Mouse (Mus musculus): ENCODE data around the gene Nr1h3. TPM values are rescaled to one million over a fixed set of nuclear protein-coding genes. Genes with fewer than 3 reads are reported as not detected.

Nr1h3 gene
- polyA plus RNA-seq, 2 experiments from 2014 or later: 1.4 to 1.8 TPM

GRCm38 (mm10) chr2:91139311-91139710 lies 63.3 kb downstream of the Nr1h3 start:
- ATAC-seq: no peak

DNA sequence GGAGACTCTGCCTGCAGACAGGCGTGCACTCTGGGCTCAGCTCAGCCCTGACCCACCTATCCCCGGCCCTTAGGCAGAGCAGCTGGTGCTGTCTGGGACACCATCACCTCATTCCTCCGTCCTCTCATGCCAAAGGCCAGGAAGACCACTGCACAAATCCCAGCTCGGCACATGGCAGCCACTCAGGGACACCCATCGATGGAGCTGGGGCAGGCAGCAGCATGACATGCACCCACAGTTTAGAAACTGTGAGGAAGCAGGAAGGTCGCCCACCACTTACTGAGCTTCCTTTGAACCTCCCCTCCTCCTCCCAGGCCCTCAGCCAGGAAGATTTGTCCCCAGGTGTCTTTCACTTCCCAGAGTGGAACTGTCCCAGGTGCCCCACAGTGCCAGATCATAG lies 65.2 kb downstream of the Nr1h3 start:
- ATAC-seq: no peak

- ATAC-seq: no peak
Measured at GRCm38 (mm10) chr2:91136513-91137412, 65.9 kb downstream of the Nr1h3 start.

Other genes with a start within 250 kb of the Nr1h3 start
- gene Rapsn, start 167.2 kb downstream of the Nr1h3 start, polyA plus RNA-seq (2017; shearing (Covaris generic)): 1 to 10 TPM; 5.4 to 7.7 TPM
- 100 to 1,000 TPM; 198 to 201 TPM for gene Psmc3, start 148.8 kb downstream of the Nr1h3 start, polyA plus RNA-seq (2017; shearing (Covaris generic))
- gene Slc39a13, start 132.4 kb downstream of the Nr1h3 start, polyA plus RNA-seq (2017; shearing (Covaris generic)): 10 to 100 TPM; 33.1 to 55.2 TPM
- under 1 TPM in 1 of 2 experiments, not detected in 1; 0.49 TPM for gene Spi1, start 120.4 kb downstream of the Nr1h3 start, polyA plus RNA-seq (2017; shearing (Covaris generic))
- gene Mybpc3, start 84.7 kb downstream of the Nr1h3 start, polyA plus RNA-seq (2017; shearing (Covaris generic)): not detected
- 10 to 100 TPM; 58.7 to 84.7 TPM for gene Madd, start 19.0 kb downstream of the Nr1h3 start, polyA plus RNA-seq (2017; shearing (Covaris generic))
- 10 to 100 TPM; 17.9 to 25.7 TPM for gene Acp2, start 51 bp upstream of the Nr1h3 start, polyA plus RNA-seq (2017; shearing (Covaris generic))
- gene Ddb2, start 34.1 kb upstream of the Nr1h3 start, polyA plus RNA-seq (2017; shearing (Covaris generic)): 10 to 100 TPM; 79.4 to 79.5 TPM
- 1 to 10 TPM in 1 of 2 experiments, under 1 TPM in 1; 0.69 to 1.4 TPM for gene Pacsin3, start 53.1 kb upstream of the Nr1h3 start, polyA plus RNA-seq (2017; shearing (Covaris generic))
- 100 to 1,000 TPM in 1 of 2 experiments, 10 to 100 TPM in 1; 87.2 to 143 TPM for gene Arfgap2, start 62.1 kb upstream of the Nr1h3 start, polyA plus RNA-seq (2017; shearing (Covaris generic))
- 10 to 100 TPM; 40.3 to 55.7 TPM for gene 1110051M20Rik, start 241.9 kb upstream of the Nr1h3 start, polyA plus RNA-seq (2017; shearing (Covaris generic))

Measured in CD4-positive, CD25-positive, alpha-beta regulatory T cell, adult 4 months (primary cell).